Mouse (Mus musculus): ENCODE data around the gene Phrf1.

DNA sequence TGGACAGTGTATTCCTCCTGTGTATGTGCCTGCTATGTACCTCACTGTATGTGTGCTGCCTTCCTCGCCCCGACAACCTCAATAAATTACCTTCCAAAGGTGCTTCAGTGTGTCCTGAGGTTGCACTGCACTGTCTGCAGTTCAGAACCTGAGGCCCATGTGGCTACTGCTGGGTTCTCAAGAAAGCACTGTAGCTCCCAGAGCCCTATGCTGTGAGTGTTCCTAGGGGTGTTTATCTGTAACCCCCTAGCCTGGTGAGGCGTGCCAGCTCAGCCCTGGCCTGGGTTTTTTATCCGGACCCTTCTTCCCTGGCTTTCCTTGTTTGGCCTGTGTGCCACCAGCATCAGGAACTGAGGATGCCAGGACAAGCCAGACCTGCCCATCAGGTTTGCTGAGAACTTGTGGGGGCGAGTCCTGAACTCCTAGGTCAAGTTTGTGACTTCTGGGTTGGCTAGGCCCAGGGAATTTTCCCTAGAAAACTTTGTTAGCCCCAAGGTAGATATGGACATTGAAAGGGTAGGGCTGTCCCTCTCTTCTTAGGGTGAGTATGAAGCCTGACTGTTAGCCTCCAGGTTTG is 9.9 kb upstream of the Phrf1 start:
- TF ChIP-seq CTCF (IDR thresholded peaks at IDR 0.05) (no peak), EP300 (IDR thresholded peaks at IDR 0.05; ENCODE audit: insufficient read depth, low read depth, low read length) (no peak)
